Comparison of ENCODE assay signal across 14 mouse cellular contexts in the genomic region with DNA sequence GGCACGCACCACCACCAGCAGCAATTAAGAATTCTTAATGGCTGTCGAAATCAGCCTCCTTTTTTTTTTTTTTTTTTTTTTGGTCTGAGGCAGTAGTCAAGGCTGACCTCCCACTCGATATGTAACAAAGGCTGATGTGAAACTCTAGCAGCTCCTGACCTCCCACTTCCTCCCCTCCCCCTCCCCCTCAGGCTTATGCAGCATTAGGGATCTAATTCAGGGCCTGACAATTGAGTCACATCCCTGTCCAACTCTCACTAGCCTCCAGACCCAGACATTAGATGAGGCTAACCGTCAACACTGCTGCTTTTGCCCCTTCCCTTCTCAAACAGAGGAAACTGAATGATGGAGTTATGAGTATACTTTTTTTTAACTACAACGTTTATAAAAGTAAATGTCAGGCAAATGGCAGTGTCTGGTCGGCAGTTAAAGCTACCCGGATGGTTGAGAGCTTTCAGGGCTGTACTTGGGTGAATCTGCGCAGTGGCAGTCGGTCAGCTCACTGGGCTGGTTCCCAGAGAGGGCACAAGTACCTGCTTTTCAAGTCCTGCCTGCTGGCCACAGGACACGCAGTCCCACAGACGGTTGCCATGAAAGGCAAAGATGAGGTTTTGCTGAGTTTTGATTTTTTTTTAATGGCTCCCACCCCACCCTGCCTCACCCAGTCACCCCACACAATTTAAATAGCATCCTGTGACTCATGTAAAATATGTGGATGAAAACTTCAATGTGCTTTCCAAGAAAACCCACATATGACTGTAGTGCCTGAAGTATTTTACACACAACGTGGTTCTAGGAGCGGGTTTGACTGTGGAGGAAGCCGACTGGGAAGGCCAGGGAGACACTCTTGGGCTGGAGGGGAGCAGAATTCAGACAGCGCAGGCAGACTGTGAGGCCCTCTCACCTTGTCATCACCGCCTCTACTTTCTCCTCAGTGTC.
DNase-seq lines count a peak whose midpoint lies in the region; ATAC-seq and TF ChIP-seq lines count a peak whose summit lies in the region.
"Had no signal": no experiment of that assay in that cellular context is flagged by ENCODE, and none has a peak within 500 bp of the region (broad histone marks: within the 10 kb centered on the region; RNA-seq: fewer than 3 reads in every experiment).

No protein-coding gene starts in this region.

- no peaks in the 10 kb centered on the region for H3K27me3 ChIP-seq in heart, embryonic 10.5 days (ENCODE audit: insufficient read depth, poor library complexity, severe bottlenecking)
- no peaks in the 10 kb centered on the region for H3K27me3 ChIP-seq in heart, adult 2 months (ENCODE audit: control insufficient read depth, insufficient read depth, low read length)
- H3K27me3 ChIP-seq: embryonic facial prominence, embryonic 12.5 days; forebrain, embryonic 15.5 days; heart, embryonic 12.5 days; limb, embryonic 13.5 days had no signal

- no peak for TF ChIP-seq POLR2A in heart, adult 2 months (IDR thresholded peaks at IDR 0.05; ENCODE audit: insufficient read depth, low read depth, low read length)

- intact Hi-C loops in heart, adult 2 months (cut with DNase I): no loop called here

- H3K9me3 ChIP-seq in heart, embryonic 10.5 days: no peaks in the 10 kb centered on the region
- H3K9me3 ChIP-seq: embryonic facial prominence, embryonic 12.5 days; forebrain, embryonic 15.5 days; heart, embryonic 12.5 days; limb, embryonic 13.5 days; megakaryocyte, embryonic 14.5 days had no signal

- no peak for TF ChIP-seq CTCF in heart, adult 2 months (IDR thresholded peaks at IDR 0.05)

- H3K79me2 ChIP-seq in heart, adult 2 months (replicated peaks; ENCODE audit: control insufficient read depth, insufficient read depth, low read length): no peaks in the 10 kb centered on the region

- 49% methylated on average over 16 of the region's 16 CpGs for WGBS in heart, embryonic 10.5 days
- WGBS in heart, adult 2 months: 71% methylated on average over 16 of the region's 16 CpGs

- no peak for DNase-seq in heart, embryonic 10.5 days (ENCODE audit: low spot score)
- DNase-seq in heart, adult 2 months: no peak
- peak; percentile 31 for DNase-seq in urinary bladder, postnatal 25 days (ENCODE audit: low spot score)
- no peak for DNase-seq in urinary bladder, postnatal 10 days (ENCODE audit: low spot score)
- peak; percentile 44 for DNase-seq in embryo, embryonic 9.5 days (ENCODE audit: extremely low spot score)
- no peak for DNase-seq in gastrocnemius, adult 8-10 months (ENCODE audit: low spot score in 2 of 2)
- no peak for DNase-seq in spleen, postnatal 36 days (ENCODE audit: low spot score in 2 of 2)
- DNase-seq: lung, adult 2 months had no signal

- peaks cover 16% of the 10 kb centered on the region for H3K4me1 ChIP-seq in heart, embryonic 10.5 days
- peaks cover 2% of the 10 kb centered on the region; the same call in 1 of the 2 replicates for H3K4me1 ChIP-seq in heart, adult 2 months (ENCODE audit: control insufficient read depth, insufficient read depth, low read length)
- H3K4me1 ChIP-seq: forebrain, embryonic 15.5 days had no signal

- no peak overlapping the region for H3K4me3 ChIP-seq in heart, embryonic 10.5 days
- H3K4me3 ChIP-seq in heart, adult 2 months: no peak overlapping the region
- H3K4me3 ChIP-seq: embryonic facial prominence, embryonic 12.5 days; forebrain, embryonic 15.5 days; heart, embryonic 12.5 days; limb, embryonic 13.5 days; megakaryocyte, embryonic 14.5 days had no signal

- peak overlapping the region; percentile 30; the same call in 1 of the 2 replicates for H3K27ac ChIP-seq in heart, embryonic 10.5 days
- H3K27ac ChIP-seq in heart, adult 2 months: no peak overlapping the region
- H3K27ac ChIP-seq: forebrain, embryonic 15.5 days had no signal

- no peak for ATAC-seq in CD4-positive, CD25-positive, alpha-beta regulatory T cell, adult 4 months

- H3K9ac ChIP-seq in heart, adult 2 months (ENCODE audit: low read depth, low read length): no peak overlapping the region
- H3K9ac ChIP-seq: embryonic facial prominence, embryonic 12.5 days; forebrain, embryonic 15.5 days; heart, embryonic 12.5 days; limb, embryonic 13.5 days had no signal

- no peak for TF ChIP-seq EP300 in heart, adult 2 months (IDR thresholded peaks at IDR 0.05; ENCODE audit: insufficient read depth, low read depth, low read length)

- H3K36me3 ChIP-seq in heart, embryonic 10.5 days: no peaks in the 10 kb centered on the region
- H3K36me3 ChIP-seq in heart, adult 2 months (ENCODE audit: control insufficient read depth, insufficient read depth, low read length): no peaks in the 10 kb centered on the region
- H3K36me3 ChIP-seq: embryonic facial prominence, embryonic 12.5 days; forebrain, embryonic 15.5 days; heart, embryonic 12.5 days; limb, embryonic 13.5 days had no signal

Comparison
In these comparisons a context has a peak if more than half of its experiments do, and no peak if none do; other contexts are left out.
1. DNase-seq: peak in urinary bladder, postnatal 25 days (single experiment) and embryo, embryonic 9.5 days (single experiment); none in heart, embryonic 10.5 days (single experiment), heart, adult 2 months (0 of 2), urinary bladder, postnatal 10 days (single experiment), gastrocnemius, adult 8-10 months (0 of 2) and spleen, postnatal 36 days (0 of 2).